Mouse (Mus musculus) megakaryocyte, embryonic 14.5 days (primary cell): ENCODE measurements around the gene Trip12.

Experiments
- FLI1 ChIP-seq: IDR thresholded peaks from 2 replicates; pipeline ENCODE4 v1.6.1; 2012; ENCODE audit warnings: low read length, inconsistent platforms, mixed read lengths
- GATA1 ChIP-seq: IDR thresholded peaks from 3 replicates; pipeline ENCODE4 v1.6.1; 2012; ENCODE audit warnings: mixed read lengths, low read length, inconsistent platforms, borderline replicate concordance

GRCm38 (mm10) chr1:84848801-84849455 is 8.6 kb upstream of the Trip12 start:
- TF ChIP-seq GATA1 (no peak), FLI1 (no peak)
